Mouse (Mus musculus) layer of hippocampus, adult 8-10 months (tissue): ENCODE results near the gene Ddx3y. TPM values are rescaled to one million over a fixed set of nuclear protein-coding genes. Genes with fewer than 3 reads are reported as not detected.
A peak's percentile ranks its signal among the peaks of the same experiment; 100 is the strongest.

Experiments
- DNase-seq, 2 experiments: peaks; one replicate each; pipeline ENCODE4 v3.0.0; 2022; ENCODE audit warnings: low spot score in 2 of 2
- total RNA-seq, 4 experiments: library from RNA; stranded (reverse); gene quantifications; 2 replicates each; pipeline ENCODE4 v1.2.4; 2022

Gene Ddx3y
- 10 to 100 TPM in 2 of 4 experiments, not detected in 2; 41.1 to 48.3 TPM for total RNA-seq

DNA sequence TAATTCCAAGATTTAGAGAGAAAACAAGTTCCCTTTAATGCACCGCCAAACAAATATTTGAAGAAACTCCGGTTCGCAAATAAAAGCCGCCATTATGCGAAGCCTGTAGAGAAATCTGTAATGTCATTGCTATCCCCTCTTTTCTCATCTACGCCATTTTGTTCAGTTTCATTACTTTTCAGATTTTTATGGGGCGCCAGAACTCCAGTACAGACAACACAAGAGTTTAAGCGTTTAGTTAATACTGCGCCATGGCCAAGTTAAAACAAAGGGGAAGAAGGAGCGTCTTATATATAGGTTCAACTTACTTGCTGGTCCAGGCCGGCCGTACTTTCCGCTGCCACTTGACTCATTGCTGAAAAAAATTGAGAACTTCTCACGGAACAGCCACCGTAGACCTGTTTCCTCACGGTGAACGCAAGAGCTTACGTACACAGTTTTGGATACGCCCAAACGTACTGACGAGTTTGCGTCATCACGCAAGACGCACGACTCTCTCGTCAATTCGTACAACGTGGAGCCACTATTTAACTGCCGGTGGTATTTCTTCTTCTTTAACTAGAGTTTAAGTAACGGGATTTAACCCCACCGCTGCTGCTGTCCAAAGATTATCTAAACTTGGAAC lies at the start of gene Ddx3y:
TSS of gene Ddx3y (minus strand) at position 459 of the 625 bp plus-strand sequence.
- DNase-seq: peak in 1 of 2 experiments; percentile 67

- DNase-seq: no peak
These were observed 7.3 kb upstream of the Ddx3y start for GRCm38 (mm10) chrY:1293708-1294107.

DNA sequence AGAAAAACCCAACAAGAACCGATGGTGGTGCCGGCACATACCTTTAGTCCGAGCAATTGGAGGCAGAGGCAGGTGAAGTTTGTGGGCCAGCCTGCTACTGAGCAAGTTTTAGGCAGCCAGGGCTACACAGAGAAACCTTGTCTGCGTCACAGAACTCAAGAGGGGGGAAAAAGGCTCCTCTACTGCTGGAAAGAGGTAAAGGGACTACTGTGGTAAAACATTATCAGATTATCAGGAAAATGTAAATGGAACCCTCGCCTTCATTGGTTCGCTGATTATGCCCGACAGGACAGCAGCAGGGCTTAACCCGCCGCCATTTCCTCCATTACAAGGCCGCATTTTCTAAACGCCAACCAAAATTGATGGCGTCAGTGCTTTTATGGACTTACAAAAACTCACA lies 694 bp downstream of the Ddx3y start:
- DNase-seq: peak in 1 of 2 experiments; percentile 7

DNA sequence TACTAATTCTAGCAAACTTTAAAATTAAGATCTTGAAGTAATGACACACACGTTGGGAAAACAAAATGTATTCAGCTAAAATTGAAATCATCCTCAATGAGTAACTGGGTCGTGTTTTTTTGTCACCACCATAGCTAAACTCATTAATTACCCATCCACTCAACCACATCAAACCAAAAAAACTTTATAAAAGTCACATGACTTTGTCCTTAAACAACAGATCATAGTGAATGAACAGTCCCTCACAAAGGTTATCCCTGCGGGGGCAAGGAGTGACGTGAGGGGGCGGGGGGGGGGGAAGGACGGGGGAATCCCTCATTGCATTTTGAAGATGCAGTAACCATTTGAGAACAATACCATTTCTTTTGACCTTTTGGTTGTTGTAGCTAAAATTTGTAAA lies 40.3 kb downstream of the Ddx3y start:
- no peak for DNase-seq

DNA sequence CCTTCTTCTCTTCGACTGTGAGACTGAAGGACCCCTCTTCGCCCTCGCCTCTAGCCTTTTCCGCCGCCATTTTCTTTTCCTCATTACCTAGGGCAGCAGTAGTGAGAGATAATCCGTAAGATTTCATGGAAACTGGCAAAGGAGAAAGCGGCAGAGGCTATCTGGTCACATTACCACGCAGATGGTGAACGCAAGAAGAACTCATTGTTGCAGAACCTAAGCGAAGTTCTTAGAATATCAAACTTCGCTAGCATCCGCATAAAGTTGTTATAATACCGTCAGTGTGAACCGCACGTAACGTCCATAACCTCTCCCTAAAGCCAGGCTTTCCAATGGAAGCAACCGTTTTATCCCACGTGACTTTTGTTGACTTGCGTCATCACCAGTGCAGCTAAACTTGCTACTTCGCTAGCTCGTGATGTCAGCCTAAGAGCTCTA lies 41.0 kb downstream of the Ddx3y start, which contains the start of gene Uty:
TSS of gene Uty (minus strand) at position 334 of the 438 bp plus-strand sequence.
- peak in 1 of 2 experiments; percentile 66 for DNase-seq

DNA sequence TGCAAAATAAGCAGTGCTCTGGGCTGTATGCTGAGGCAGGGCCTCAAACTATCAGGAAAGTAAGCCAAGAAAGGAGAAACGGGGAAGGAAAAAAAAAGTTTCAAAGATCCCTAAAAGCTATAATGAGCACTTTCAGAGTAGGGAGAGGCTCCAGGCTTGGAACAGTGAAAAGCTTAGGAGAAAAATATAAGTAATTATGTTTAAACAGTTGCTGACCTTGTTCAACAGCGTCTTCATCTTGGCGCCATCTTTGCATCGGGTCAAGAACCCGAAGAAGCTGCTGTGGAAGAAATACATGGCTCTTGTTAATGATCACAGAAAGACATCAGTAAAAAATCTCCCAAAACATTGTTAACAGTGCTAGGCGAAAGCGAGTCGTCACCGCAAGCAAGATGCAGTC lies 41.5 kb downstream of the Ddx3y start:
- DNase-seq: peak in 1 of 2 experiments; percentile 2

- DNase-seq: no peak
These were observed 42.0 kb downstream of the Ddx3y start for GRCm38 (mm10) chrY:1244421-1244820.

DNA sequence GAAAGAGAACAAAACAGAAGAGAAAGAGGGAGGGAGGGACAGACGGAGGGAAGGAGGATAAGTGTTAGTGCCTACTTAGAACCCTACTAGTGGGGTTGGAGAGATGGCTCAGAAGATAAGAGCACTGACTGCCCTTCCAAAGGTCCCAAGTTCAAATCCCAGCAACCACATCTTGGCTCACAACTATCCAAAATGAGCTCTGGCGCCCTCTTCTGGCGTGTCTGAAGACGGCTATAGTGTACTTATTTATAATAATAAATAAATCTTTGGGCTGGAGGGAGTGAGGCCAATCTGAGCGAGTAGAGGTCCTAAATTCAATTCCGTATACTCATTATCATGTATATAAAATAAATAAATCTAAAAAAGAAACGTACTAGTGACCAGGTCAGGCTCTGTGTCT lies 66.4 kb downstream of the Ddx3y start:
- no peak for DNase-seq

Other genes starting within 250 kb of the Ddx3y start
- 10 to 100 TPM in 2 of 4 experiments, not detected in 2; 24.1 to 29.3 TPM for gene Uty, start 40.9 kb downstream of the Ddx3y start, total RNA-seq
- gene Usp9y, start 173.2 kb upstream of the Ddx3y start, total RNA-seq: under 1 TPM in 1 of 4 experiments, not detected in 3; 0.13 TPM